Mouse (Mus musculus): ENCODE results near the gene Tmem104.

- TF ChIP-seq CTCF (IDR thresholded peaks at IDR 0.05; ENCODE audit: insufficient read depth, low read length): no peak
- TF ChIP-seq POLR2A (IDR thresholded peaks at IDR 0.05; ENCODE audit: borderline replicate concordance, extremely low read depth, low read depth, low read length): no peak
Observed at GRCm38 (mm10) chr11:115163568-115164150, 23.6 kb upstream of the Tmem104 start.
